Mouse (Mus musculus): ENCODE measurements around the gene Lrp10. TPM values are rescaled to one million over a fixed set of nuclear protein-coding genes. Genes with fewer than 3 reads are reported as not detected.

Lrp10 gene
- polyA plus RNA-seq, 1 experiment: 154 TPM

DNA sequence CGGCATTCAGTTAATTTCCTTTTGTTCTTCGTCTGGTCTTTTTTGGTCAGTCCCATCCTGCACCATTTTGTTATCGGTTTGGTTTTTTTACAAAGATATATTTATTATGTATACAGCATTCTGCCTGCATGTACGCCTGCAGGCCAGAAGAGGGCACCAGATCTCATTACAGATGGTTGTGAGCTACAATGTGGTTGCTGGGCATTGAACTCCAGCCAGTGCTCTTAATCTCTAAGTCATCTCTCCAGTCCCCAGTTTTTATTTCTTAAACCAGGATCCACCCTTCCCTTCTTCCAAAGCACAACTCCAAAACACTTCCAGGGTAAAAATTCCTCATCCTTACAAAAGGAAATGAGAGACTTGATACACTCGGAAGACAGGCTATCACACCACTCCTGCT lies 40.5 kb upstream of the Lrp10 start:
- no peaks in the 10 kb centered on the region for H3K27me3 ChIP-seq (ENCODE audit: control insufficient read depth, insufficient read depth, low read length)
- DNase-seq (ENCODE audit: low read depth in 1 of 2, low spot score in 2 of 2): no peak
- no peak for TF ChIP-seq POLR2A (IDR thresholded peaks at IDR 0.05; ENCODE audit: low read depth, low read length)
- TF ChIP-seq CTCF (IDR thresholded peaks at IDR 0.05; ENCODE audit: extremely low read depth, insufficient read depth, insufficient read length, insufficient replicate concordance): peak; percentile 26; the same call in 1 of the 2 replicates
- WGBS: 60% methylated on average over 5 of the region's 5 CpGs
- peaks cover 4% of the 10 kb centered on the region for H3K4me1 ChIP-seq (ENCODE audit: control insufficient read depth, insufficient read depth, insufficient read length)
- H3K4me3 ChIP-seq (ENCODE audit: extremely low read depth, insufficient read depth, insufficient read length): no peak overlapping the region
- no peaks in the 10 kb centered on the region for H3K36me3 ChIP-seq (ENCODE audit: control insufficient read depth, insufficient read depth, low read length)
- H3K27ac ChIP-seq (ENCODE audit: insufficient read depth, low read length): no peak overlapping the region

- Histone ChIP-seq H3K4me1 (ENCODE audit: control insufficient read depth, insufficient read depth, insufficient read length) (peaks cover 4% of the 10 kb centered on the region), H3K4me3 (ENCODE audit: extremely low read depth, insufficient read depth, insufficient read length) (no peak overlapping the region), H3K27me3 (ENCODE audit: control insufficient read depth, insufficient read depth, low read length) (no peaks in the 10 kb centered on the region), H3K36me3 (ENCODE audit: control insufficient read depth, insufficient read depth, low read length) (no peaks in the 10 kb centered on the region), H3K27ac (ENCODE audit: insufficient read depth, low read length) (no peak overlapping the region)
- DNase-seq (ENCODE audit: low read depth in 1 of 2, low spot score in 2 of 2): no peak
- TF ChIP-seq POLR2A (IDR thresholded peaks at IDR 0.05; ENCODE audit: low read depth, low read length) (no peak), CTCF (IDR thresholded peaks at IDR 0.05; ENCODE audit: extremely low read depth, insufficient read depth, insufficient read length, insufficient replicate concordance) (no peak)
- 11% methylated on average over 1 of the region's 1 CpGs for WGBS
Measured at GRCm38 (mm10) chr14:54424634-54425033, 39.3 kb upstream of the Lrp10 start.

DNA sequence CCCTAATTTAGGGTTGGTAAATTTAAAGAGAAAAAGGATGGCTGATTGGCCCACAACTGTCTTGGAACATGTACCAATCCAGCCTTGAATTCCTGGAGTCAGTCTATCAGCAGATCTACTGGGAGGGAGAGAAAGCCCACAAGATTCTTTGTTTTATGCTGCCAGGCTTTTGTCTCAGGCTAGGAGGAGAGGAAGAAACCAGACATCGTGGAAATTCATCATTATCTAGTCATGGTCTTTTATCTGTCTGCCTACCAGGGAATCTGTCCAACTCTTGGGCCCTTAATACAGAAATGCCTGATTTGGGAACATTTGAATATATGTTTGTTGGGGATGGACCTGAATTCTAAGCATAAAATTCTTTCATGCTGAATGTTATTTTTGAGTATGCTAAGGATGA lies 38.4 kb upstream of the Lrp10 start:
- no peak overlapping the region for H3K27ac ChIP-seq (ENCODE audit: insufficient read depth, low read length)
- H3K4me3 ChIP-seq (ENCODE audit: extremely low read depth, insufficient read depth, insufficient read length): no peak overlapping the region
- WGBS: 59% methylated on average over 1 of the region's 1 CpGs
- no peaks in the 10 kb centered on the region for H3K36me3 ChIP-seq (ENCODE audit: control insufficient read depth, insufficient read depth, low read length)
- no peaks in the 10 kb centered on the region for H3K27me3 ChIP-seq (ENCODE audit: control insufficient read depth, insufficient read depth, low read length)
- TF ChIP-seq CTCF (IDR thresholded peaks at IDR 0.05; ENCODE audit: extremely low read depth, insufficient read depth, insufficient read length, insufficient replicate concordance) (no peak), POLR2A (IDR thresholded peaks at IDR 0.05; ENCODE audit: low read depth, low read length) (no peak)
- no peak for DNase-seq (ENCODE audit: low read depth in 1 of 2, low spot score in 2 of 2)
- peaks cover 4% of the 10 kb centered on the region for H3K4me1 ChIP-seq (ENCODE audit: control insufficient read depth, insufficient read depth, insufficient read length)

- WGBS: 25% methylated on average over 14 of the region's 14 CpGs
Measured at GRCm38 (mm10) chr14:54426003-54426688, 37.8 kb upstream of the Lrp10 start.

GRCm38 (mm10) chr14:54426689-54427398 lies 37.1 kb upstream of the Lrp10 start, which contains the start of gene Mrpl52:
TSS of gene Mrpl52 (plus strand) at chr14:54426909.
- WGBS: 2% methylated on average over 48 of the region's 48 CpGs
- H3K27me3 ChIP-seq (ENCODE audit: control insufficient read depth, insufficient read depth, low read length): peaks cover 3% of the 10 kb centered on the region; the same call in 1 of the 2 replicates
- H3K4me1 ChIP-seq (ENCODE audit: control insufficient read depth, insufficient read depth, insufficient read length): peaks cover 4% of the 10 kb centered on the region
- TF ChIP-seq POLR2A (IDR thresholded peaks at IDR 0.05; ENCODE audit: low read depth, low read length) (peak; percentile 41; the same call in 1 of the 2 replicates), CTCF (IDR thresholded peaks at IDR 0.05; ENCODE audit: extremely low read depth, insufficient read depth, insufficient read length, insufficient replicate concordance) (no peak)
- H3K4me3 ChIP-seq (ENCODE audit: extremely low read depth, insufficient read depth, insufficient read length): peak within 1 kb of the TSS; percentile 61
- peak; percentile 50 to 79 for DNase-seq (ENCODE audit: low read depth in 1 of 2, low spot score in 2 of 2)
- no peaks in the 10 kb centered on the region for H3K36me3 ChIP-seq (ENCODE audit: control insufficient read depth, insufficient read depth, low read length)
- H3K27ac ChIP-seq (ENCODE audit: insufficient read depth, low read length): peak within 1 kb of the TSS; percentile 79

More at GRCm38 (mm10) chr14:54426003-54426688, 37.8 kb upstream of the Lrp10 start:
- TF ChIP-seq CTCF (IDR thresholded peaks at IDR 0.05; ENCODE audit: extremely low read depth, insufficient read depth, insufficient read length, insufficient replicate concordance) (no peak), POLR2A (IDR thresholded peaks at IDR 0.05; ENCODE audit: low read depth, low read length) (no peak)
- H3K36me3 ChIP-seq (ENCODE audit: control insufficient read depth, insufficient read depth, low read length): no peaks in the 10 kb centered on the region
- H3K4me1 ChIP-seq (ENCODE audit: control insufficient read depth, insufficient read depth, insufficient read length): peaks cover 4% of the 10 kb centered on the region
- peak overlapping the region; percentile 79 for H3K27ac ChIP-seq (ENCODE audit: insufficient read depth, low read length)
- DNase-seq (ENCODE audit: low read depth in 1 of 2, low spot score in 2 of 2): no peak
- peak overlapping the region; percentile 61 for H3K4me3 ChIP-seq (ENCODE audit: extremely low read depth, insufficient read depth, insufficient read length)
- no peaks in the 10 kb centered on the region for H3K27me3 ChIP-seq (ENCODE audit: control insufficient read depth, insufficient read depth, low read length)

DNA sequence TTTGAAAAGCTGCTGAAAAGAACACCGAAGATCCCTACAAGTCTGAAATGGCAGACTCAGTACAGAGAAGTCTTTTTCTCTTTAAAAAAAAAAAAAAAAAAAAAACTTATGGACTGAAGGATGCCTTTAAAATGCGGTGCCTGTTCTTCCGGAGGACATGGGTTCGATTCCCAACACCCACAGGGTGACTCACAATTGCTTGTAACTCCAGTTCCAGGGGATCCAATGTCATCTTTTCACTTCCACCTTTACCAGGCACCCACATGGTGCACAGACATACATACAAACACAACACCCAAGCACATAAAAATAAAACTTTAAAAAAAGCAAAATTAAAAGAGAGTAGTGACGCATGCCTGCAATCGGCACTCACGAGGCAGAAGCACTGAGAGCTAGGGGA lies 36.2 kb upstream of the Lrp10 start:
- no peaks in the 10 kb centered on the region for H3K36me3 ChIP-seq (ENCODE audit: control insufficient read depth, insufficient read depth, low read length)
- no peak for DNase-seq (ENCODE audit: low read depth in 1 of 2, low spot score in 2 of 2)
- peaks cover 8% of the 10 kb centered on the region; the same call in 1 of the 2 replicates for H3K27me3 ChIP-seq (ENCODE audit: control insufficient read depth, insufficient read depth, low read length)
- H3K4me3 ChIP-seq (ENCODE audit: extremely low read depth, insufficient read depth, insufficient read length): no peak overlapping the region
- TF ChIP-seq CTCF (IDR thresholded peaks at IDR 0.05; ENCODE audit: extremely low read depth, insufficient read depth, insufficient read length, insufficient replicate concordance): no peak
- TF ChIP-seq POLR2A (IDR thresholded peaks at IDR 0.05; ENCODE audit: low read depth, low read length): no peak
- 89% methylated on average over 7 of the region's 7 CpGs for WGBS
- H3K4me1 ChIP-seq (ENCODE audit: control insufficient read depth, insufficient read depth, insufficient read length): peaks cover 8% of the 10 kb centered on the region
- H3K27ac ChIP-seq (ENCODE audit: insufficient read depth, low read length): no peak overlapping the region

All from spleen, adult 2 months (tissue).